Mouse (Mus musculus): ENCODE measurements at regions not wholly inside any gene's neighbourhood (a gene's known extent, or its start where the extent isn't known, plus 50 kb on each side); places are given as distances from the start of the nearest gene placed in this dataset.

GRCm38 (mm10) chr2:167817030-167817429 lies 114.8 kb upstream of the Ptpn1 start:
- WGBS: 78% methylated on average over 9 of the region's 9 CpGs
- Histone ChIP-seq H3K4me2 (ENCODE audit: low read length) (no peak overlapping the region), H3K9ac (ENCODE audit: low read length) (no peak overlapping the region), H3K27me3 (replicated peaks; ENCODE audit: control insufficient read depth, insufficient read depth, low read length) (no peaks in the 10 kb centered on the region), H3K4me1 (replicated peaks; ENCODE audit: control insufficient read depth, insufficient read depth, low read length) (peaks cover 13% of the 10 kb centered on the region), H3K4me3 (ENCODE audit: low read depth, low read length) (no peak overlapping the region), H3K36me3 (ENCODE audit: control insufficient read depth, insufficient read depth, low read length) (no peaks in the 10 kb centered on the region), H3K27ac (ENCODE audit: low read depth) (no peak overlapping the region), H3K9me3 (ENCODE audit: control insufficient read depth, low read length) (no peaks in the 10 kb centered on the region)
- ATAC-seq (replicated peaks; ENCODE audit: low FRiP score, low TSS enrichment, low read depth): no peak
- no peak for DNase-seq (ENCODE audit: low spot score)

DNA sequence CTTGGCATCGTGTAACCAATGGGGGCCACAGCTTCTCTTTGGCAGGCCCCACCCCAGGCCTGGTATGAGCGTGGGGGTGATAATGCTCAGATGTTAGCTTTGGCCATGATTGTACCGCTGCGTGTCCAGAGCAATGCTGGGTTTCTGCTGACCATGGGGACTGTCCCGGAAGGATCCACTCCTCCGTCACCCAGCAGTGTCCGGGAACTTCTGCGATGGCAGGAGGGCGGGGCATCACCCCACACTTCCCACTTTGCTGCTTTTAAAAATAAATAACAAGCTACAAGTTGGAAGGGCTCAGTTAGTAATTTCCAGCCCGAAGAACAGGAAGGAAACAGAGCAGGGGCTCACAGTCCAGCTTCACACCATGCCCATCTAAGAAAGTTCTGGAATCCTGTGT lies 116.7 kb upstream of the Ptpn1 start:
- DNase-seq (ENCODE audit: low spot score): no peak
- Histone ChIP-seq H3K36me3 (ENCODE audit: control insufficient read depth, insufficient read depth, low read length) (no peaks in the 10 kb centered on the region), H3K9me3 (ENCODE audit: control insufficient read depth, low read length) (no peaks in the 10 kb centered on the region), H3K4me3 (ENCODE audit: low read depth, low read length) (no peak overlapping the region), H3K9ac (ENCODE audit: low read length) (no peak overlapping the region), H3K4me1 (replicated peaks; ENCODE audit: control insufficient read depth, insufficient read depth, low read length) (peaks cover 8% of the 10 kb centered on the region), H3K4me2 (ENCODE audit: low read length) (no peak overlapping the region), H3K27ac (ENCODE audit: low read depth) (no peak overlapping the region), H3K27me3 (replicated peaks; ENCODE audit: control insufficient read depth, insufficient read depth, low read length) (no peaks in the 10 kb centered on the region)
- 84% methylated on average over 10 of the region's 10 CpGs for WGBS
- no peak for ATAC-seq (replicated peaks; ENCODE audit: low FRiP score, low TSS enrichment, low read depth)

- WGBS: 84% methylated on average over 5 of the region's 5 CpGs
- Histone ChIP-seq H3K27me3 (replicated peaks; ENCODE audit: control insufficient read depth, insufficient read depth, low read length) (no peaks in the 10 kb centered on the region), H3K4me3 (ENCODE audit: low read depth, low read length) (no peak overlapping the region), H3K4me1 (replicated peaks; ENCODE audit: control insufficient read depth, insufficient read depth, low read length) (peaks cover 15% of the 10 kb centered on the region), H3K9me3 (ENCODE audit: control insufficient read depth, low read length) (no peaks in the 10 kb centered on the region), H3K36me3 (ENCODE audit: control insufficient read depth, insufficient read depth, low read length) (no peaks in the 10 kb centered on the region), H3K9ac (ENCODE audit: low read length) (no peak overlapping the region), H3K4me2 (ENCODE audit: low read length) (no peak overlapping the region), H3K27ac (ENCODE audit: low read depth) (no peak overlapping the region)
- DNase-seq (ENCODE audit: low spot score): no peak
- no peak for ATAC-seq (replicated peaks; ENCODE audit: low FRiP score, low TSS enrichment, low read depth)
Measured at GRCm38 (mm10) chr2:167809256-167809655, 119.6 kb upstream of the Tmem189 start.

DNA sequence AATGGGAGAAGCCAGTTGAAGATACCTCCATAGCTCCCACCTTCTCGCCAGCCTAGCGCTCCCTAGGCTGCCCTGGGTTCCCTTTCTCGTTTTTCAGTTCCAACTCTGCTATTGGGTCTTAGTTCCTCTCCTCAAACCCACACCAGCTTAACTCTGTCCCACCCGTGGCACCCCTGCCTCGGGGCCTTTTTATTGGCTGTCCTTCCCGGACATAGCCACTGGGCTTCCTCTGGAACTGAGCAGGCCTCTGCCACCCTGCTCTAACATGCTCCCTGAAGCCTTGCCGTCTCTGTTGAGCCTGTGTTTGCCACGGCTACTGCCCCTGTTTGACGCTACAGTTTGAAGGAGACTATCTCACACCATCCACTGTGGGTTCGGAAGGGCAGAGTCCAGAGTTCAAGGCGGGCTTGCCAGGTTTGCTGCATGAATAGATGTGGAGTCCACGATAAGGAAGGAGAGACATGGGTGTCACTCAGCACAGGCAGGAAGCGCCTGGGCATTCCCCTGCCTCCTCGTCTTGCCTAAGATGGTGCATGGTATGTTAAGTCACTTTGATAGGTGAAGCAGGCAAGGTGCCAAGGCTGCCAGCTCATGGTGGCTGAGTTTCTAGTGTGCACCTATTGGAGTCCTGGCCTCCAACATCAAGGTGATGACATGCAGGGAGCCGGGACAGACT lies 116.1 kb upstream of the Tmem189 start:
- Histone ChIP-seq H3K27ac (ENCODE audit: low read depth) (0 out of 2 replicates have a peak overlapping the region, but pooled peaks have one; percentile 27), H3K9ac (ENCODE audit: low read length) (no peak overlapping the region), H3K4me2 (ENCODE audit: low read length) (no peak overlapping the region), H3K36me3 (ENCODE audit: control insufficient read depth, insufficient read depth, low read length) (no peaks in the 10 kb centered on the region), H3K4me3 (ENCODE audit: low read depth, low read length) (no peak overlapping the region), H3K27me3 (replicated peaks; ENCODE audit: control insufficient read depth, insufficient read depth, low read length) (no peaks in the 10 kb centered on the region), H3K4me1 (replicated peaks; ENCODE audit: control insufficient read depth, insufficient read depth, low read length) (peaks cover 18% of the 10 kb centered on the region), H3K9me3 (ENCODE audit: control insufficient read depth, low read length) (no peaks in the 10 kb centered on the region)
- 75% methylated on average over 15 of the region's 15 CpGs for WGBS
- ATAC-seq (replicated peaks; ENCODE audit: low FRiP score, low TSS enrichment, low read depth) (no peak), DNase-seq (ENCODE audit: low spot score) (no peak)

- peak overlapping the region; percentile 44; the same call in 1 of the 2 replicates for H3K27ac ChIP-seq (ENCODE audit: low read depth)
- H3K4me1 ChIP-seq (replicated peaks; ENCODE audit: control insufficient read depth, insufficient read depth, low read length): peaks cover 23% of the 10 kb centered on the region
- H3K9ac ChIP-seq (ENCODE audit: low read length): peak overlapping the region; percentile 8; the same call in 1 of the 2 replicates
- no peaks in the 10 kb centered on the region for H3K36me3 ChIP-seq (ENCODE audit: control insufficient read depth, insufficient read depth, low read length)
- no peak overlapping the region for H3K4me3 ChIP-seq (ENCODE audit: low read depth, low read length)
- H3K27me3 ChIP-seq (replicated peaks; ENCODE audit: control insufficient read depth, insufficient read depth, low read length): no peaks in the 10 kb centered on the region
- WGBS: 43% methylated on average over 18 of the region's 18 CpGs
- H3K9me3 ChIP-seq (ENCODE audit: control insufficient read depth, low read length): no peaks in the 10 kb centered on the region
- DNase-seq (ENCODE audit: low spot score) (no peak), ATAC-seq (replicated peaks; ENCODE audit: low FRiP score, low TSS enrichment, low read depth) (no peak)
- H3K4me2 ChIP-seq (ENCODE audit: low read length): no peak overlapping the region
Measured at GRCm38 (mm10) chr2:167804493-167805227, 115.0 kb upstream of the Tmem189 start.

DNA sequence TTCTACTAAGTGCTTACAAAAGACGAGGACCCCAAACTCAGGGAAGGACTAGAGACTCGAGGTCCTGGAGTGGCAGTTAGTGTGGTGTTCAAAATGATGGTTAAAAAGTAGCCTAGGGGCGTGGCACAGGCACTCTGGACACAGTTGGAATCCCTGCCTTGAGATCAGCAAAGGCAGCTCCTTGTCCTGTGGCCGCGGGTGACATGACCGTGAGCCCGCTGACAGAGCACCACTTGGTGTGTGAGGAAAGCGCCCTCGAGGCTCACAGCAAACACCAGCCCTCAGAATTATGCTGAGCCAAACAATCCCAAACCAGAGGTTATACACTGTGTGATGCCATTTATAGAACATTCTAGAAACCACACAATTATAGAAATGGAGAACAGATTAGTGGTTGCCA lies 112.9 kb upstream of the Tmem189 start:
- no peak for DNase-seq (ENCODE audit: low spot score)

DNA sequence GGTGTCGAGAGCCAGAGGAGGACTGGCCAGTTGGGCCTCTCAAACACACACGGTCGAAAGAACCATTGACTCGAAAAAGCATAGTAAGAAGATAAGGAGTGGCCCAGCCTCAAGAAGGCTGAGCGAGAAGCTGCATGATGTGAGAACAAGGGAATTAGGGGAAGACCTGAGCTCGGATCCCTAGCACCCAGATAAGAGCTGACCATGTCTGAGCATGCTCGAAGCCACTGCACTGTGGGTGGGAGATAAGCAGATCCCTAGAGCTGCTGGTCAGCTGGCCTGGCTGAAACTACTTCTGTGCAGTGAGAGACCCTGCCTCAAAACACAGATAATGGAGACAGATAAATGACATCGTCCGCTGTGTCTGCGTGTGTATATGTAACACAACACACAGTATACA lies 111.8 kb upstream of the Tmem189 start:
- no peak overlapping the region for H3K4me3 ChIP-seq (ENCODE audit: low read depth, low read length)
- H3K9me3 ChIP-seq (ENCODE audit: control insufficient read depth, low read length): no peaks in the 10 kb centered on the region
- 78% methylated on average over 10 of the region's 10 CpGs for WGBS
- no peak overlapping the region for H3K9ac ChIP-seq (ENCODE audit: low read length)
- H3K36me3 ChIP-seq (ENCODE audit: control insufficient read depth, insufficient read depth, low read length): no peaks in the 10 kb centered on the region
- ATAC-seq (replicated peaks; ENCODE audit: low FRiP score, low TSS enrichment, low read depth): no peak
- no peaks in the 10 kb centered on the region for H3K27me3 ChIP-seq (replicated peaks; ENCODE audit: control insufficient read depth, insufficient read depth, low read length)
- peaks cover 30% of the 10 kb centered on the region for H3K4me1 ChIP-seq (replicated peaks; ENCODE audit: control insufficient read depth, insufficient read depth, low read length)
- peak overlapping the region; percentile 58; the same call in 1 of the 2 replicates for H3K27ac ChIP-seq (ENCODE audit: low read depth)
- H3K4me2 ChIP-seq (ENCODE audit: low read length): no peak overlapping the region
- no peak for DNase-seq (ENCODE audit: low spot score)

More for the DNA sequence above, 112.9 kb upstream of the Tmem189 start:
- ATAC-seq (replicated peaks; ENCODE audit: low FRiP score, low TSS enrichment, low read depth): no peak
- Histone ChIP-seq H3K4me2 (ENCODE audit: low read length) (no peak overlapping the region), H3K9me3 (ENCODE audit: control insufficient read depth, low read length) (no peaks in the 10 kb centered on the region), H3K4me3 (ENCODE audit: low read depth, low read length) (no peak overlapping the region), H3K27me3 (replicated peaks; ENCODE audit: control insufficient read depth, insufficient read depth, low read length) (no peaks in the 10 kb centered on the region), H3K4me1 (replicated peaks; ENCODE audit: control insufficient read depth, insufficient read depth, low read length) (peaks cover 30% of the 10 kb centered on the region), H3K27ac (ENCODE audit: low read depth) (no peak overlapping the region), H3K36me3 (ENCODE audit: control insufficient read depth, insufficient read depth, low read length) (no peaks in the 10 kb centered on the region), H3K9ac (ENCODE audit: low read length) (no peak overlapping the region)
- WGBS: 82% methylated on average over 9 of the region's 9 CpGs

DNA sequence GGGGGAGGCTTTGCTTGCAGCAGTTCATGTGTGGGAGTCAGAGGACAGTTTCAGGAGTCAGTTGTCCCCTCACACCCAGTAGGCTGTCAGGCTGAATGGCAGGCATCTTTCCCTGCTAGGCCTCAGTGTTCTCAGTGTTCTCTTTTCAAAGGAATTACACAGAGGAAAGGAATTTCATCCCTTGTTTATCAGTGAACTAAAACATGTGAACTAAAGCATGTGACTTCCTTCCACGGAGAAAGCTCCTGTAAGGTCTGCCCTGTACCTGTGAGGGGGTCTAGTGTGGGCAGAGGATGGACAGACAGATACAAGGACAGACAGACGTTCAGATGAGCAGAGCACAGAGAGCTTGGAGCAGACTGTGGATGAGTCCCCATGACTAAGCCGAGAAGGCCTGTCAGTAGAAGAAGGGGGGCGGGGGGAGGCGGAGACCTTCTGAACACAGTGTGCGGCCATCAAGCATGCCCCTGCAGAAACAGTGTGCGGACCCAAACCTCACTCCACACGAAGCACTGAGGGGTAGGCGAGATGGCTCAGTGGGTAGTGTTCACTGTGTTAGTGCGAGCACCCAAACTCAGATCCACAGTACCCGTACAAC lies 111.1 kb upstream of the Tmem189 start:
- 55% methylated on average over 11 of the region's 11 CpGs for WGBS
- Histone ChIP-seq H3K27me3 (replicated peaks; ENCODE audit: control insufficient read depth, insufficient read depth, low read length) (no peaks in the 10 kb centered on the region), H3K9me3 (ENCODE audit: control insufficient read depth, low read length) (no peaks in the 10 kb centered on the region), H3K9ac (ENCODE audit: low read length) (no peak overlapping the region), H3K4me3 (ENCODE audit: low read depth, low read length) (no peak overlapping the region), H3K27ac (ENCODE audit: low read depth) (peak overlapping the region; percentile 58), H3K4me1 (replicated peaks; ENCODE audit: control insufficient read depth, insufficient read depth, low read length) (peaks cover 30% of the 10 kb centered on the region), H3K4me2 (ENCODE audit: low read length) (no peak overlapping the region), H3K36me3 (ENCODE audit: control insufficient read depth, insufficient read depth, low read length) (no peaks in the 10 kb centered on the region)
- DNase-seq (ENCODE audit: low spot score): no peak
- 0 out of 2 replicates have a peak, but pooled peaks have one; percentile 25 for ATAC-seq (replicated peaks; ENCODE audit: low FRiP score, low TSS enrichment, low read depth)
